Mouse (Mus musculus) E14TG2a.4 (cell line): ENCODE data around the gene Lig3.

Source experiments
- H3K27me3 ChIP-seq: 2 replicates; pipeline ENCODE4 v1.6.1; 2014; ENCODE audit warnings: low read length, control low read depth; ENCODE audit not compliant: insufficient read depth
- H3K36me3 ChIP-seq: 2 replicates; pipeline ENCODE4 v1.6.1; 2014; ENCODE audit warnings: low read length, control low read depth; ENCODE audit not compliant: insufficient read depth
- H3K4me1 ChIP-seq: replicated peaks from 2 replicates; pipeline ENCODE4 v1.6.1; 2014; ENCODE audit warnings: low read depth, low read length, control low read depth
- H3K4me3 ChIP-seq: replicated peaks from 2 replicates; pipeline ENCODE4 v1.5.1; 2014; ENCODE audit warnings: mild to moderate bottlenecking, low read length
- H3K9me3 ChIP-seq: 2 replicates; pipeline ENCODE4 v1.6.1; 2014; ENCODE audit warnings: low read length, control low read depth
- CTCF ChIP-seq: conservative IDR thresholded peaks from 2 replicates; pipeline ENCODE4 v1.5.1; 2014; ENCODE audit warnings: low read length
- NANOG ChIP-seq: IDR thresholded peaks from 2 replicates; pipeline ENCODE4 v1.6.1; 2014; ENCODE audit warnings: borderline replicate concordance, low read length, mixed read lengths
- POU5F1 ChIP-seq: IDR thresholded peaks from 2 replicates; pipeline ENCODE4 v1.6.1; 2014; ENCODE audit warnings: low read length, borderline replicate concordance

Lig3 gene

DNA sequence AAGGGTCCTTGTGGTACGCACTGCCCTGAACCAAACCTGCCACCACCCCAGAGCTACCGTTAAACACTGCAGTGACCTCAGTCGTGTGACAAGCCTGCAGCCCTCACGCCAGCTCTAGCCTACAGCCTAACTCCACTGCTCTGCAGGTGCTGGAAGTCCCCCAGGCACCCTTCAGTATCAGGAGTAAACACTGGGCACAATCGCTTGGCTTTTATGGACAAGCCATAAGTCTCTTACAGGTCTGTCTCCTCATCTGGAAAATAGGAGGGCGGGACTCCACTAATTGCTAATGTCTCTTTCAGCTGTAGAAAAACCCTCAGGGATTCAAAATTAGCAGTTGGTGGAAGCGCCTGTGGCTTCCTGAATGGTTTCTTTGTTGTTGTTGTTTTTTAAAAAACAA is 56.3 kb downstream of the Lig3 start:
- Histone ChIP-seq H3K9me3 (no peaks in the 10 kb centered on the region), H3K4me3 (no peak overlapping the region), H3K27me3 (no peaks in the 10 kb centered on the region), H3K36me3 (peaks cover 2% of the 10 kb centered on the region; the same call in 1 of the 2 replicates), H3K4me1 (peaks cover 68% of the 10 kb centered on the region)
- no peak for TF ChIP-seq NANOG
- TF ChIP-seq CTCF, result no peak
- no peak for TF ChIP-seq POU5F1

GRCm38 (mm10) chr11:82837848-82838247 is 56.9 kb downstream of the Lig3 start:
- Histone ChIP-seq H3K9me3 (no peaks in the 10 kb centered on the region), H3K36me3 (peaks cover 2% of the 10 kb centered on the region; the same call in 1 of the 2 replicates), H3K27me3 (no peaks in the 10 kb centered on the region), H3K4me3 (no peak overlapping the region), H3K4me1 (peaks cover 67% of the 10 kb centered on the region)
- TF ChIP-seq NANOG, result no peak
- TF ChIP-seq POU5F1, result no peak
- TF ChIP-seq CTCF, result no peak

DNA sequence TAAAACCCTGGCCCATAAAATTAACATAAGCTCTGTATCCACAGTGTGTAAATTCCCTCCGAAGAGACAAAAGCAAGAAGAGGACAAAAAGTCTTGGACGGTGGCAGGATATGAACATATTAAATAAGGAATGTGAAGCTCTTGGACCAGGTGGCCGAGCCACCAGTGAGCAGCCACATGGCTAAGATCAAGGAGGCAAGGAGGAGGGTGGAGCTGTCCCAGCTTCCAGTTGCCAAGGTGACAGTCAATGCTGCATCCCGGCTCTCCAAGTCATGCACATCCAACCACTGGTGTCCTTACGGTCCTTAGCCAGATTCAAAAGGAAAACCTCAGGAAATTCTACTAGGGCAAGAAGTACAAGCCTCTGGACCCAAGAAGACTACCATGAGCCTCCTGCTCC is 57.6 kb downstream of the Lig3 start:
- peaks cover 64% of the 10 kb centered on the region for H3K4me1 ChIP-seq
- peaks cover 2% of the 10 kb centered on the region; the same call in 1 of the 2 replicates for H3K36me3 ChIP-seq
- H3K9me3 ChIP-seq, result no peaks in the 10 kb centered on the region
- no peak for TF ChIP-seq CTCF
- TF ChIP-seq POU5F1, result no peak
- no peak for TF ChIP-seq NANOG
- H3K27me3 ChIP-seq, result 0 out of 2 replicates have a peak, but pooled peaks cover 3% of the 10 kb centered on the region
- H3K4me3 ChIP-seq, result no peak overlapping the region

- Histone ChIP-seq H3K9me3 (no peaks in the 10 kb centered on the region), H3K36me3 (no peaks in the 10 kb centered on the region), H3K4me1 (peaks cover 62% of the 10 kb centered on the region), H3K4me3 (peak overlapping the region; percentile 62), H3K27me3 (peaks cover 8% of the 10 kb centered on the region)
- TF ChIP-seq CTCF (no peak), POU5F1 (no peak), NANOG (no peak)
Measured at GRCm38 (mm10) chr11:82844771-82845414, 64.0 kb downstream of the Lig3 start.

- Histone ChIP-seq H3K4me3 (peak overlapping the region; percentile 62), H3K9me3 (no peaks in the 10 kb centered on the region)
- TF ChIP-seq NANOG, result no peak
- TF ChIP-seq POU5F1, result no peak
- no peak for TF ChIP-seq CTCF
Measured at GRCm38 (mm10) chr11:82845415-82846078, 64.6 kb downstream of the Lig3 start.

DNA sequence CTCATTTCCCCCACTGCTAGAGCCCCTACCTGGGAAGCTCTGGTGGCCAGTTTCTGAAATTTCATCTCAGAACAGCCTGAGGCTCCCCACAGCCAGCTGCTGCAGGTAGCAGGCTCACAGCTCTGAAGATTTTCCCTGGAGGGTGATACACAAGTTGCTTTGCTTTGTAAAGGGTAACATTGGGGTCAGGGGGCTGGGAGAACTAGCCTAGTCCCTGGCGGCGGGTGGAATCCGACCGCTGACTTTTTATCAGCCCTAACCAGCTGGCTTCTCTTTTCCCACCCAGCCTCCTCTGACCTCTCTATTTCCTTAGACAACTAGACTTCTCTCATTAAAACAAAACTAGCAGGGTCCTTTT is 65.2 kb downstream of the Lig3 start:
- TF ChIP-seq CTCF (no peak), NANOG (no peak), POU5F1 (no peak)
- H3K4me1 ChIP-seq, result peaks cover 58% of the 10 kb centered on the region
- peak overlapping the region; percentile 62 for H3K4me3 ChIP-seq
- no peaks in the 10 kb centered on the region for H3K36me3 ChIP-seq
- no peaks in the 10 kb centered on the region for H3K9me3 ChIP-seq
- peaks cover 8% of the 10 kb centered on the region for H3K27me3 ChIP-seq

More at GRCm38 (mm10) chr11:82845415-82846078, 64.6 kb downstream of the Lig3 start:
- Histone ChIP-seq H3K27me3 (peaks cover 8% of the 10 kb centered on the region), H3K36me3 (no peaks in the 10 kb centered on the region), H3K4me1 (peaks cover 63% of the 10 kb centered on the region)

- peaks cover 8% of the 10 kb centered on the region for H3K27me3 ChIP-seq
- H3K4me1 ChIP-seq, result peaks cover 50% of the 10 kb centered on the region
- no peaks in the 10 kb centered on the region for H3K9me3 ChIP-seq
- no peaks in the 10 kb centered on the region for H3K36me3 ChIP-seq
- TF ChIP-seq POU5F1, result no peak
- no peak for TF ChIP-seq CTCF
- TF ChIP-seq NANOG, result no peak
- no peak overlapping the region for H3K4me3 ChIP-seq
Measured at GRCm38 (mm10) chr11:82846938-82847337, 66.0 kb downstream of the Lig3 start.

DNA sequence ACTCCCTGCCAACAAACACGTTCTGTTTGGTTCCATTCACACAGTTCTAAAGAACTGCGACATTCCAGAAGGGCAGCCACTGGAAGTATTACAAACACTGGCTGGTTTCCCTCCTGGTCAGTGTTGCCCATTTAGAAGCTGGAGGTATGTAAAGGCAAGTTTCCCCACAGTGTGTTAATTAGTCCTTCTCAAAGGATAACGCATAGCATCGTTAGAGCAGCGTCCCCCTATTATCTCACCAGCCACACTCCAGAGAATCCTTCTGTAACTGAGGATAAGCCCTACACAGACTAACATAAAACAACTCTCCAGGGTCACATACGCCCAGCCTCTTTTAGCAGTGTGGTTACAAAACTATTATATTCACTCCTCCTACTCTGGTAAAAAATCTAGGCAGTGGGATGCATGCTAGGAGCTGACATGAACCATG is 66.7 kb downstream of the Lig3 start:
- Histone ChIP-seq H3K36me3 (no peaks in the 10 kb centered on the region), H3K9me3 (no peaks in the 10 kb centered on the region), H3K27me3 (peaks cover 8% of the 10 kb centered on the region), H3K4me1 (peaks cover 45% of the 10 kb centered on the region), H3K4me3 (no peak overlapping the region)
- TF ChIP-seq POU5F1 (no peak), CTCF (no peak), NANOG (no peak)

GRCm38 (mm10) chr11:82850259-82850658 is 69.4 kb downstream of the Lig3 start:
- Histone ChIP-seq H3K36me3 (no peaks in the 10 kb centered on the region; the same call in 1 of the 2 replicates), H3K27me3 (no peaks in the 10 kb centered on the region; the same call in 1 of the 2 replicates), H3K4me3 (no peak overlapping the region), H3K4me1 (peaks cover 36% of the 10 kb centered on the region), H3K9me3 (no peaks in the 10 kb centered on the region)
- TF ChIP-seq CTCF, result no peak
- TF ChIP-seq NANOG, result no peak
- TF ChIP-seq POU5F1, result no peak
